Mouse (Mus musculus): ENCODE results near the gene Tbcd.

DNA sequence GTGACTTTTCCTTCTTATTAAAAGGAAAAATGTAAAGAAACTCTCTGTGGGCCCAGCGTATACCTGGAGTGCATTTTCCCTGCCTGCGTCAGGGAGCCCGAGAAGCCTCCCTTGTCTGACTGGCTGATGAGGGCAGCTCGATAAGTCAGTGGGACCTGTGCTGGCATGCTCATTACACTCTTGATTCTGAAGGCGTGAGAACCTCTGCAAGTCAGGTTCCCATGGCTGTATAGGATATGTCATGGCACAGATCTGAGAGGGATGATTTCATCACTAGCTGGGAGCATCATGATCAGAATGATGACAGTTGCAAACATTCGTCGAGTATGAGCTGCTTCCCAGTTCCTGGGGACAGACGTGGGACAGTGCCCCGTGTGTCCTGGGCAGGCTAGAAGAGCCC, 64.2 kb downstream of the Tbcd start:
- no peak for TF ChIP-seq POLR2A (IDR thresholded peaks at IDR 0.05; ENCODE audit: extremely low read depth, insufficient read depth, low read length)
- TF ChIP-seq CTCF (IDR thresholded peaks at IDR 0.05; ENCODE audit: low read depth, low read length), result no peak
